Mouse (Mus musculus) intestine, embryonic 14.5 days (tissue): Measurements from ENCODE around the gene Bicdl1. TPM values are rescaled to one million over a fixed set of nuclear protein-coding genes. Genes with fewer than 3 reads are reported as not detected.

Experiments used
- microRNA-seq: library from miRNA; unstranded; fragments of <30 nt; microRNA quantifications from one replicate; pipeline ENCODE4, GENCODE M21; 2016
- polyA plus RNA-seq: library from polyadenylated mRNA; unstranded; fragments of >200 nt; fragmentation: Nextera tagmentation; extraction: Ambion mirVana; gene quantifications from 2 replicates; pipeline ENCODE4 v1.2.1, GENCODE M21; 2014

The Bicdl1 gene
- polyA plus RNA-seq, 1 experiment from 2014 or later: 13.6 TPM

Small RNAs within 50 kb of the gene (microRNA-seq; reads per million reads assigned to microRNA genes)
- gene Mir7030: not detected

Other genes starting within 250 kb of the Bicdl1 start
- 15.2 and 21.5 TPM in 2 replicates for gene Sirt4, start 246.9 kb downstream of the Bicdl1 start, polyA plus RNA-seq
- 16.8 and 19.3 TPM in 2 replicates for gene Pxn, start 224.9 kb downstream of the Bicdl1 start, polyA plus RNA-seq
- 2,116 and 2,150 TPM in 2 replicates for gene Rplp0, start 172.2 kb downstream of the Bicdl1 start, polyA plus RNA-seq
- gene Gcn1l1, start 166.4 kb downstream of the Bicdl1 start, polyA plus RNA-seq: 43.6 and 44.8 TPM in 2 replicates
- gene Rab35, start 99.7 kb downstream of the Bicdl1 start, polyA plus RNA-seq: 16.3 and 19.5 TPM in 2 replicates
- 25.8 and 27.0 TPM in 2 replicates for gene Cit, start 113.7 kb upstream of the Bicdl1 start, polyA plus RNA-seq